Mouse (Mus musculus) MEL (cell line): ENCODE measurements around the gene Rela. TPM values are rescaled to one million over a fixed set of nuclear protein-coding genes. Genes with fewer than 3 reads are reported as not detected.

Source experiments
- DNase-seq: peaks from one replicate; pipeline ENCODE4 v3.0.0; 2011; ENCODE audit warnings: low read depth, low spot score
- H3K27ac ChIP-seq: 2 replicates; pipeline ENCODE4 v1.5.1; 2012; ENCODE audit warnings: low read depth, mild to moderate bottlenecking, control low read depth, low read length, moderate library complexity; ENCODE audit not compliant: control insufficient read depth
- H3K27me3 ChIP-seq, 2 experiments: fragments of 150-350 bp in 1 of 2; sonication (generic) in 1 of 2; 2 replicates each; pipeline ENCODE4 v1.6.1; 2012; ENCODE audit warnings: low read length in 2 of 2, mild to moderate bottlenecking in 2 of 2, improper control_type of control experiment in 1 of 2, moderate library complexity in 1 of 2; ENCODE audit not compliant: insufficient read depth in 2 of 2, control insufficient read depth in 1 of 2
- H3K36me3 ChIP-seq, 2 experiments: 2 replicates each; pipeline ENCODE4 v1.6.1; 2012 to 2014; ENCODE audit warnings: low read length in 2 of 2, improper control_type of control experiment in 1 of 2, inconsistent platforms in 1 of 2, mild to moderate bottlenecking in 1 of 2; ENCODE audit not compliant: insufficient read depth in 2 of 2, control insufficient read depth in 1 of 2
- H3K4me1 ChIP-seq, 2 experiments: fragments of 150-350 bp in 1 of 2; sonication (generic) in 1 of 2; 2 replicates each; pipeline ENCODE4 v1.6.1; 2012; ENCODE audit warnings: low read length in 2 of 2, improper control_type of control experiment in 1 of 2, mild to moderate bottlenecking in 1 of 2; ENCODE audit not compliant: insufficient read depth in 2 of 2, control insufficient read depth in 1 of 2
- H3K4me3 ChIP-seq, 2 experiments: fragments of 150-350 bp in 1 of 2; sonication (generic) in 1 of 2; 2 replicates each; pipeline ENCODE4 v1.5.1; 2012; ENCODE audit warnings: low read depth in 2 of 2, low read length in 2 of 2, mild to moderate bottlenecking in 2 of 2, moderate library complexity in 2 of 2, control low read depth in 1 of 2, improper control_type of control experiment in 1 of 2; ENCODE audit not compliant: control insufficient read depth in 1 of 2, insufficient read depth in 1 of 2
- H3K79me2 ChIP-seq: 2 replicates; pipeline ENCODE4 v1.6.1; 2012; ENCODE audit warnings: mild to moderate bottlenecking, low read length, moderate library complexity; ENCODE audit not compliant: control insufficient read depth, poor library complexity, insufficient read depth
- H3K9ac ChIP-seq: 2 replicates; pipeline ENCODE4 v1.6.1; 2012; ENCODE audit warnings: low read depth, mild to moderate bottlenecking, control low read depth, low read length, moderate library complexity; ENCODE audit not compliant: control insufficient read depth, poor library complexity, severe bottlenecking
- H3K9me3 ChIP-seq: fragments of 150-350 bp; sonication (generic); replicated peaks from 2 replicates; pipeline ENCODE4 v1.6.1; 2012; ENCODE audit warnings: mild to moderate bottlenecking, low read length, improper control_type of control experiment, moderate library complexity; ENCODE audit not compliant: insufficient read depth
- BHLHE40 ChIP-seq: IDR thresholded peaks from 2 replicates; pipeline ENCODE4 v1.6.1; 2012; ENCODE audit warnings: low read depth, mild to moderate bottlenecking, inconsistent platforms, low read length, improper control_type of control experiment, borderline replicate concordance
- CHD2 ChIP-seq: IDR thresholded peaks from 2 replicates; pipeline ENCODE4 v1.6.1; 2011; ENCODE audit warnings: low read length, improper control_type of control experiment
- CTCF ChIP-seq, 3 experiments: IDR thresholded peaks in 2 of 3; conservative IDR thresholded peaks in 1 of 3; 2 replicates each; pipeline ENCODE4 v1.5.1; 2011 to 2012; ENCODE audit warnings: low read length in 3 of 3, low read depth in 2 of 3, mild to moderate bottlenecking in 2 of 3, improper control_type of control experiment in 1 of 3, inconsistent platforms in 1 of 3, mixed read lengths in 1 of 3, moderate library complexity in 1 of 3; ENCODE audit not compliant: control insufficient read depth in 1 of 3, insufficient read depth in 1 of 3, poor library complexity in 1 of 3, severe bottlenecking in 1 of 3
- ELF1 ChIP-seq: IDR thresholded peaks from 2 replicates; pipeline ENCODE4 v1.6.1; 2014; ENCODE audit warnings: low read depth, mild to moderate bottlenecking, inconsistent platforms, low read length, improper control_type of control experiment, moderate library complexity
- EP300 ChIP-seq, 2 experiments: IDR thresholded peaks; 2 replicates each; pipeline ENCODE4 v1.6.1; 2011; ENCODE audit warnings: improper control_type of control experiment in 2 of 2, low read length in 2 of 2, low read depth in 1 of 2, mild to moderate bottlenecking in 1 of 2
- ETS1 ChIP-seq: IDR thresholded peaks from 2 replicates; pipeline ENCODE4 v1.6.1; 2012; ENCODE audit warnings: low read depth, mild to moderate bottlenecking, inconsistent platforms, low read length, improper control_type of control experiment, moderate library complexity
- GATA1 ChIP-seq: IDR thresholded peaks from 2 replicates; pipeline ENCODE4 v1.6.1; 2011; ENCODE audit warnings: low read depth, low read length, improper control_type of control experiment
- KAT2A ChIP-seq: conservative IDR thresholded peaks from 2 replicates; pipeline ENCODE4 v1.6.1; 2012; ENCODE audit warnings: low read depth, low read length, improper control_type of control experiment, inconsistent platforms
- MAFK ChIP-seq: IDR thresholded peaks from 2 replicates; pipeline ENCODE4 v1.6.1; 2011; ENCODE audit warnings: low read depth, mild to moderate bottlenecking, low read length, improper control_type of control experiment, borderline replicate concordance
- MAX ChIP-seq: IDR thresholded peaks from 2 replicates; pipeline ENCODE4 v1.6.1; 2011; ENCODE audit warnings: low read length, improper control_type of control experiment
- MAZ ChIP-seq: IDR thresholded peaks from 2 replicates; pipeline ENCODE4 v1.6.1; 2012; ENCODE audit warnings: low read depth, mild to moderate bottlenecking, inconsistent platforms, low read length, improper control_type of control experiment
- MXI1 ChIP-seq: IDR thresholded peaks from 2 replicates; pipeline ENCODE4 v1.6.1; 2011; ENCODE audit warnings: mild to moderate bottlenecking, low read depth, low read length, improper control_type of control experiment
- NELFE ChIP-seq: IDR thresholded peaks from 2 replicates; pipeline ENCODE4 v1.6.1; 2011; ENCODE audit warnings: low read depth, low read length, improper control_type of control experiment
- NRF1 ChIP-seq: IDR thresholded peaks from 2 replicates; pipeline ENCODE4 v1.6.1; 2014; ENCODE audit warnings: low read depth, mild to moderate bottlenecking, inconsistent platforms, low read length, improper control_type of control experiment, moderate library complexity; ENCODE audit not compliant: poor library complexity, insufficient read depth, severe bottlenecking
- POLR2A ChIP-seq, 2 experiments: IDR thresholded peaks; 2 replicates each; pipeline ENCODE4 v1.6.1; 2011 to 2012; ENCODE audit warnings: low read length in 2 of 2, mild to moderate bottlenecking in 2 of 2, control low read depth in 1 of 2, improper control_type of control experiment in 1 of 2, low read depth in 1 of 2, moderate library complexity in 1 of 2; ENCODE audit not compliant: control insufficient read depth in 1 of 2, insufficient read depth in 1 of 2, poor library complexity in 1 of 2
- POLR2AphosphoS5 ChIP-seq: IDR thresholded peaks from 2 replicates; pipeline ENCODE4 v1.6.1; 2012; ENCODE audit warnings: low read depth, borderline replicate concordance, mild to moderate bottlenecking, inconsistent platforms, low read length, moderate library complexity, mixed read lengths
- SIN3A ChIP-seq: IDR thresholded peaks from 2 replicates; pipeline ENCODE4 v1.6.1; 2012; ENCODE audit warnings: low read length, improper control_type of control experiment, inconsistent platforms
- TAL1 ChIP-seq: IDR thresholded peaks from 2 replicates; pipeline ENCODE4 v1.6.1; 2012; ENCODE audit warnings: mild to moderate bottlenecking, inconsistent platforms, low read length, moderate library complexity, mixed read lengths
- TCF12 ChIP-seq: IDR thresholded peaks from 2 replicates; pipeline ENCODE4 v1.6.1; 2014; ENCODE audit warnings: low read depth, mild to moderate bottlenecking, inconsistent platforms, low read length, improper control_type of control experiment, moderate library complexity
- UBTF ChIP-seq: IDR thresholded peaks from 2 replicates; pipeline ENCODE4 v1.6.1; 2012; ENCODE audit warnings: low read depth, mild to moderate bottlenecking, inconsistent platforms, low read length, improper control_type of control experiment, moderate library complexity, borderline replicate concordance; ENCODE audit not compliant: insufficient read depth
- USF2 ChIP-seq, 2 experiments: IDR thresholded peaks; 2 replicates each; pipeline ENCODE4 v1.6.1; 2011 to 2012; ENCODE audit warnings: improper control_type of control experiment in 2 of 2, low read length in 2 of 2, borderline replicate concordance in 1 of 2, inconsistent platforms in 1 of 2, low read depth in 1 of 2, mild to moderate bottlenecking in 1 of 2; ENCODE audit not compliant: insufficient read depth in 1 of 2
- ZKSCAN1 ChIP-seq: IDR thresholded peaks from 2 replicates; pipeline ENCODE4 v1.6.1; 2012; ENCODE audit warnings: low read depth, mild to moderate bottlenecking, inconsistent platforms, low read length, improper control_type of control experiment, moderate library complexity
- polyA plus RNA-seq, 2 experiments: library from polyadenylated mRNA; stranded (reverse) in 1 of 2; unstranded in 1 of 2; fragments of >175 nt in 1 of 2; fragments of >200 nt in 1 of 2; gene quantifications; 2 replicates each; pipeline versions ENCODE4 v1.2.1 to v1.2.4; 2012; ENCODE audit warnings: low replicate concordance in 2 of 2, low read depth in 1 of 2; ENCODE audit not compliant: insufficient read length in 2 of 2, insufficient read depth in 1 of 2, missing spikeins in 1 of 2
- total RNA-seq: library from RNA; depleted of rRNA; stranded (reverse); fragments of 300-350 nt; gene quantifications from 2 replicates; pipeline ENCODE4 v1.2.3, GENCODE M21; 2012

The Rela gene
- total and polyA plus RNA-seq, 3 experiments, result 16.4 to 61.7 TPM; not detected in 1

DNA sequence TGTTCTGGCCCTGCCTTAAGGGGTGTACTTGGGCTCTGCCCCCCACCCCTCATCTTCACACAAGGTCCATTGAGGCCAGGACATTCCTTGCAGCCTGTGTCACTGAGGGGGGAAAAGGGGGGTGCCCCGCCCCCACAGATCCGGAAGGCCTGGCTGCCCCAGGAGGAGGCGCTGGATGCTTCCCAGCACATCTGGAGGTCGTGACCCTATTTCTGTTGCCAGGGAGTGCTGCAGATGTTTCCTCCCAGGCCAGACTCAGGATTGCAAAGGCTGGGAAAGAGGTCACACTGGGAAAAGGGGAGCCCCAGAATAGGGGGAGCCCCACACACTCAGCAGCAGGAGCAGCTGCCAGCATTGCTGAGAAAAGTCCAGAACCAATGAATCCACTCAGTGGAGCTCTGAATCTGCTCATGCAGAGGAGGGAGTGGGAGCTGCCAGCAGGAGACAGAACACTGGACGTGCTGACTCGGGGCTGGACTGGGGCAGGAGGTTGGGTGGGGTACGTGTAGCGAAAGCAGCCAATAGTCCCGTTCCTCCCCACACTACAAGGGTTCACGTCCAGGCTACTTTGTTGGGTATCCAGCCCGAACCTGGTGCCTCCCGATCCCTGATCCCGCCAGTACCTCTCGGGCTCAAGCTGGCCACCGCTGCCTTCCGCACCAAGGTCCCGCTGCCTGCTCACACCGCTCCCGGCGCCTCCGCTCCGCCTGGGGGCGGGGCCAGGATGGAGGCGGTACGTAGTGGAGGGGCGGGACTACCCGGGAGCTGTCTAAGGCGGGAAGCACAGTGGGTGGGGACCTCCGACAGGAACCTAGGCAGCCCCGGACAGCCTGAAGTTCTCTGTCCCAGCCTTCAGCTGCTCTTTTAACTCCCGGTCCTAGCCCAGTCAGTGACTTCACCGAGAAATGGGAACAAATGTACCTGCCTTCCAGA is 26.0 kb downstream of the Rela start, which contains the start of gene Sipa1 (continued):
- TF ChIP-seq NRF1 (no peak), ETS1 (no peak), MXI1 (0 out of 2 replicates have a peak, but pooled peaks have one; percentile 27), CTCF (IDR thresholded peaks at IDR 0.05 in 2 of 3, conservative IDR thresholded peaks at IDR 0.05 in 1 of 3; ENCODE audit: control insufficient read depth in 1 of 3, insufficient read depth in 1 of 3, low read depth in 2 of 3, low read length in 3 of 3, poor library complexity in 1 of 3, severe bottlenecking in 1 of 3) (no peak)

DNA sequence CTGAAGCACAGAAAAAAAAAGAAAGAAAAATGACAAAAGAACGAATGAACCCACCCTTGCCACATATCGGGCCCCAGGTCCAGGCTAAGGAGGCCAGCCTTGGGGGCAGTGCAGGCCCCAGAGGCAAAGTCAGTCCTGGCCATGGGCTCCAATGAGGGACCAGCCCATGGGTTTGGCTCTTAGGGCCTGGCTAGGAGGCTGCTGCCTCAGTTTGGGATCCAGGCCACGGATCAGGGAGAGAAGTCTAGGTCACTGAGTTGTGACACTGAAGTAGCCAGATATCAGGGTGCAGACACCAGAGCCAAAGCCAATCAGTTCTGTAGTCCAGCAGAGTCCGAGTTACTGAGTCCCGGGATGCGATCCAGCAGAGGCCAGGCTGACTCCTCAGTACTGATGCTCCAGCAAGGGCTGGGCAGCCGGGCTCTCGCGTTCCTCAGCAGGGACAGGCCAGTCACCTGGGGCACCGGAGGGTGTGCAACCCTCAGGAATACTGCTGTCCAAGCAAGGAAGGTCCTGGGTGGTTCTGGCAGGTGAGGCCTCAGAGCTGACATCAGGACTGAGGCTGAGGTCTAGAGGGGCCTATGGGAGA is 27.5 kb downstream of the Rela start:
- Histone ChIP-seq H3K36me3 (peaks cover 0 to 21% of the 10 kb centered on the region in 2 experiments; a peak in 2 of 4 replicates), H3K4me3 (no peak overlapping the region), H3K4me1 (peaks cover 1 to 34% of the 10 kb centered on the region in 2 experiments; a peak in 3 of 4 replicates)

DNA sequence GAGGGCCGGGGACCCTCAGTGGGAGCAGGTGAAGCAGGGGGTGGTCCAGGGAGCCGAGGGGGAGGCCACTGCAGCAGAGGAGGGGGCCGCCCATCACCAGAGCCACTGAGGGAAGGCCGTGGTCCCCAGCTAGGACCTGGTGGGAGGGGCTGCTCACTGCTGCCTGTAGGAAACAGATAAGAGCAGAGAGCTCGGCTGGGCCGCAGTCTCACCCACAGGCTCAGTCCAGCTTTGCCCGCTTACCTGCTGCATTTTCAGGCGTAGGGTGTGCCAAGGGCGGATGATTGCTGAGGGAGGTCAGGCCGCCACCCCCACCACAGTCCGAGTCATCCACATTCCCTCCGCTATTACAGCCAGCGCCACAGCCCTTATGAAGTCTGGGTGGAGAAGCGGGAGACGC is 28.2 kb downstream of the Rela start:
- Histone ChIP-seq H3K79me2 (no peaks in the 10 kb centered on the region; the same call in 1 of the 2 replicates), H3K27ac (peak overlapping the region; percentile 15; the same call in 1 of the 2 replicates), H3K27me3 (no peaks in the 10 kb centered on the region), H3K4me1 (peaks cover 1 to 34% of the 10 kb centered on the region in 2 experiments; a peak in 3 of 4 replicates), H3K36me3 (peaks cover 0 to 21% of the 10 kb centered on the region in 2 experiments; a peak in 3 of 4 replicates), H3K9ac (peak overlapping the region; percentile 31; the same call in 1 of the 2 replicates), H3K9me3 (no peaks in the 10 kb centered on the region), H3K4me3 (no peak overlapping the region)
- peak; percentile 72 for DNase-seq
- peak; percentile 61; the same call in 1 of the 2 replicates for TF ChIP-seq GATA1
- peak; percentile 70; the same call in 1 of the 2 replicates for TF ChIP-seq MAZ
- no peak for TF ChIP-seq UBTF
- peak; percentile 28 to 68; a peak in 2 of 4 replicates for TF ChIP-seq EP300 (IDR thresholded peaks at IDR 0.05; ENCODE audit: low read depth in 1 of 2, low read length in 2 of 2)
- no peak for TF ChIP-seq POLR2AphosphoS5
- no peak for TF ChIP-seq ELF1
- TF ChIP-seq TAL1, result peak; percentile 94
- no peak for TF ChIP-seq MXI1
- no peak for TF ChIP-seq POLR2A (IDR thresholded peaks at IDR 0.05; ENCODE audit: control insufficient read depth in 1 of 2, insufficient read depth in 1 of 2, low read depth in 1 of 2, low read length in 2 of 2, poor library complexity in 1 of 2)
- peak; percentile 77 for TF ChIP-seq TCF12

More for the DNA sequence above, 27.5 kb downstream of the Rela start:
- H3K27ac ChIP-seq, result no peak overlapping the region
- TF ChIP-seq TAL1, result no peak
- no peak for TF ChIP-seq SIN3A
- TF ChIP-seq ZKSCAN1, result no peak
- TF ChIP-seq MXI1, result no peak
- TF ChIP-seq NELFE, result no peak
- no peak for TF ChIP-seq CHD2
- no peak for TF ChIP-seq MAX
- no peak for TF ChIP-seq MAFK
- no peak for TF ChIP-seq KAT2A
- TF ChIP-seq USF2 (IDR thresholded peaks at IDR 0.05; ENCODE audit: borderline replicate concordance in 1 of 2, insufficient read depth in 1 of 2, low read depth in 1 of 2, low read length in 2 of 2), result no peak
- TF ChIP-seq BHLHE40, result no peak
- TF ChIP-seq NRF1, result no peak
- TF ChIP-seq, all 39 proteins: peak for 0
- Histone ChIP-seq H3K9me3 (no peaks in the 10 kb centered on the region), H3K9ac (no peak overlapping the region; the same call in 1 of the 2 replicates), H3K27me3 (no peaks in the 10 kb centered on the region), H3K79me2 (no peaks in the 10 kb centered on the region; the same call in 1 of the 2 replicates)
- no peak for DNase-seq
